Mouse (Mus musculus) olfactory bulb, adult 2 months (tissue): ENCODE measurements around the gene Prss50. TPM values are rescaled to one million over a fixed set of nuclear protein-coding genes. Genes with fewer than 3 reads are reported as not detected.

ENCODE experiments used
- H3K27ac ChIP-seq: fragments of 200-500 bp; 2 replicates; pipeline ENCODE4 v1.5.1; 2012; ENCODE audit warnings: low read depth, low read length; ENCODE audit not compliant: insufficient read depth
- H3K4me1 ChIP-seq: fragments of 200-500 bp; 2 replicates; pipeline ENCODE4 v1.6.1; 2012; ENCODE audit warnings: low read length; ENCODE audit not compliant: control insufficient read depth, insufficient read depth
- H3K4me3 ChIP-seq: fragments of 200-500 bp; 2 replicates; pipeline ENCODE4 v1.5.1; 2012; ENCODE audit warnings: mild to moderate bottlenecking, low read depth, low read length, moderate library complexity; ENCODE audit not compliant: insufficient read depth
- CTCF ChIP-seq: fragments of 200-500 bp; IDR thresholded peaks from 2 replicates; pipeline ENCODE4 v1.5.1; 2012; ENCODE audit warnings: low read depth, mild to moderate bottlenecking, low read length, moderate library complexity; ENCODE audit not compliant: insufficient read depth
- POLR2A ChIP-seq: fragments of 200-500 bp; IDR thresholded peaks from 2 replicates; pipeline ENCODE4 v1.6.1; 2012; ENCODE audit warnings: mild to moderate bottlenecking, low read depth, low read length, moderate library complexity; ENCODE audit not compliant: insufficient read depth
- WGBS: fragments of 180-500 bp; shearing (Covaris S2); methylation state at CpG from one replicate; pipeline ENCODE4 v1.1.7; 2018; 5-methylcytosine and 5-hydroxymethylcytosine counted together
- polyA plus RNA-seq: library from polyadenylated mRNA; stranded (reverse); fragments of >200 nt; gene quantifications from 2 replicates; pipeline ENCODE4 v1.2.4, GENCODE M21; 2012; ENCODE audit warnings: low replicate concordance; ENCODE audit not compliant: missing spikeins, insufficient read depth, insufficient read length

Prss50 gene
- polyA plus RNA-seq, 1 experiment, result not detected

DNA sequence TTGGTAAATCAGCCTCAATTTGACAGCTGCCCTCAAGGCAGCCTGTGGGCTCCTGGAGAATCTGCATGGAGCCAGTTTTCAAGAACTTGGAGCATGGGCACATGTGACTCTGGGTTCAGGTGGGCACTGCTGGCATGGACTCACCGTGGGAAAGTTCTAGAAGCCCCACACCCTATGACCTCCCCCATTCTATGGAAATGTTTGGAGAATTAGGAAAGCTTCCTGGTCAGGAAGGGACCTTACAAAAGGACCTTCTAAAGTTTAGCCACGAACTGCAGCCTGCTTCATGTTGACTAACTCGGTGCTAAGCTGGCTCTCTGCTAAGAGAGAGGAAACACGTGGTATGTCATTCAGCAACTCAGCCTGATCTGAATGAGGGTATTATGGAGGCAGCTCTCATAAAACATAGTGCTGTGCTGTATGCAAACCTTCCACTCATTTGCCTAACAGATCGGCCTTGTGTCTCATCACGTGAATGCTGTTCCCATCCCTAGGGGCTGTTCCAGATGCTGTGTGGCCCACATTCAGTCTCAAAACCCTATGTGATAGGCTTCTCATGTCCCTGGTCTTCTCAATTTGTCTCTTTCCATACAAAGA, 51.7 kb downstream of the Prss50 start:
- Histone ChIP-seq H3K27ac (no peak overlapping the region), H3K4me1 (no peaks in the 10 kb centered on the region), H3K4me3 (no peak overlapping the region)
- TF ChIP-seq CTCF, result no peak
- no peak for TF ChIP-seq POLR2A
- WGBS, result 64% methylated on average over 6 of the region's 6 CpGs

Other genes starting within 250 kb of the Prss50 start
- gene Nradd, start 233.5 kb upstream of the Prss50 start, polyA plus RNA-seq, result not detected in 2 replicates
- gene Nbeal2, start 203.8 kb upstream of the Prss50 start, polyA plus RNA-seq, result not detected in 2 replicates
- not detected in 2 replicates for gene Ccdc12, start 201.5 kb upstream of the Prss50 start, polyA plus RNA-seq
- not detected in 2 replicates for gene Myl3, start 116.1 kb upstream of the Prss50 start, polyA plus RNA-seq
- not detected in 2 replicates for gene Pth1r, start 110.8 kb upstream of the Prss50 start, polyA plus RNA-seq
- gene Prss42, start 59.8 kb upstream of the Prss50 start, polyA plus RNA-seq, result not detected in 2 replicates
- not detected in 2 replicates for gene Prss44, start 44.0 kb upstream of the Prss50 start, polyA plus RNA-seq
- not detected in 2 replicates for gene Prss43, start 31.3 kb upstream of the Prss50 start, polyA plus RNA-seq
- not detected in 2 replicates for gene Prss45, start 23.4 kb upstream of the Prss50 start, polyA plus RNA-seq
- gene Prss46, start 13.5 kb upstream of the Prss50 start, polyA plus RNA-seq, result not detected in 2 replicates
- gene Als2cl, start 21.9 kb downstream of the Prss50 start, polyA plus RNA-seq, result not detected in 2 replicates
- not detected in 2 replicates for gene Tmie, start 22.1 kb downstream of the Prss50 start, polyA plus RNA-seq
- not detected in 2 replicates for gene Fam240a, start 58.9 kb downstream of the Prss50 start, polyA plus RNA-seq
- not detected in 2 replicates for gene Tdgf1, start 88.2 kb downstream of the Prss50 start, polyA plus RNA-seq
- not detected in 2 replicates for gene Lrrc2, start 93.6 kb downstream of the Prss50 start, polyA plus RNA-seq
- not detected in 2 replicates for gene Rtp3, start 132.6 kb downstream of the Prss50 start, polyA plus RNA-seq
- not detected in 2 replicates for gene Ltf, start 161.3 kb downstream of the Prss50 start, polyA plus RNA-seq
- gene Ccrl2, start 199.6 kb downstream of the Prss50 start, polyA plus RNA-seq, result not detected in 2 replicates